Mouse (Mus musculus) MEL-GATA-1-ER (cell line): ENCODE measurements around the gene Themis2.
A peak's percentile ranks its signal among the peaks of the same experiment; 100 is the strongest.
"Not testable (repeated sequence)": the region's sequence is repeated elsewhere in the genome, so short reads cannot be mapped to it uniquely, and the experiment has no call there.

ENCODE experiments used
- DNase-seq: peaks from one replicate; pipeline ENCODE4 v3.0.0-alpha.2; 2012; ENCODE audit warnings: low read depth; ENCODE audit errors: extremely low read depth

The Themis2 gene

GRCm38 (mm10) chr4:132799845-132800244 lies 3.7 kb upstream of the Themis2 start:
- DNase-seq = no peak

DNA sequence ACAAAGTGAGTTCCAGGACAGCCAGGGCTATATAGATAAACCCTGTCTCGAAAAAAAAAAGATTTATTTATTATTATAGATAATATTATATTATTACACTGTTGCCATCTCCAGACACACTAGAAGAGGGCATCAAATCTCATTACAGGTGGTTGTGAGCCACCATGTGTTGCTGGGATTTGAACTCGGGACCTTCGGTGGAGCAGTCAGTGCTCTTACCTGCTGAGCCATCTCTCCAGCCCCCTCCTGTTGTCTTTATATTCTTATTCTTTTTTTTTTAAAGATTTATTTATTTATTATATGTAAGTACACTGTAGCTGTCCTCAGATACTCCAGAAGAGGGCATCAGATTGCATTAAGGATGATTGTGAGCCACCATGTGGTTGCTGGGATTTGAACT lies 2.5 kb upstream of the Themis2 start:
- not testable (repeated sequence) for DNase-seq

GRCm38 (mm10) chr4:132798028-132798427 lies 1.8 kb upstream of the Themis2 start:
- DNase-seq = no peak

- DNase-seq = no peak
These were observed 1.3 kb upstream of the Themis2 start for GRCm38 (mm10) chr4:132797461-132797860.

- DNase-seq = no peak
These were observed 1.0 kb downstream of the Themis2 start for GRCm38 (mm10) chr4:132795171-132795570.

- no peak for DNase-seq
These were observed 1.4 kb downstream of the Themis2 start for GRCm38 (mm10) chr4:132794760-132795159.

DNA sequence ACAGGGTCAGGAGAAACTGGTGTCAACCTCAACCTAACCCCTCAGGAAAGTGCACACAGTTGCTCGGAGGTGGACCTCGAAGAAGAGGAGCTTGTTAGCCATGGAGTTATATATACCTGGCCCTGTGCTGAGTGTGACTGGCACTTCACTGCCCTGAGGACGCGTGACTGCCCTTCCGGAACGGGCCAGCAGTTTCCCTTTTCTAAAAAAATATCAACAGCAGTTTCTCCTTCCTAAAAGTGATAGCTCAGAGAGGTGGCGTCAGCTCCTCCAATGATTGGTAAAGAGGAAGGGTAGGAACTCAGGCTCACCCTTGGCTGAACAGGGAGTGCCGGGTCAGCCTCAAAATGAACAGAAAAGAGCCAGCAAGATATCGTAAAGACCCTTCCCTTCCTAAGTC lies 2.2 kb downstream of the Themis2 start:
- DNase-seq = no peak

DNA sequence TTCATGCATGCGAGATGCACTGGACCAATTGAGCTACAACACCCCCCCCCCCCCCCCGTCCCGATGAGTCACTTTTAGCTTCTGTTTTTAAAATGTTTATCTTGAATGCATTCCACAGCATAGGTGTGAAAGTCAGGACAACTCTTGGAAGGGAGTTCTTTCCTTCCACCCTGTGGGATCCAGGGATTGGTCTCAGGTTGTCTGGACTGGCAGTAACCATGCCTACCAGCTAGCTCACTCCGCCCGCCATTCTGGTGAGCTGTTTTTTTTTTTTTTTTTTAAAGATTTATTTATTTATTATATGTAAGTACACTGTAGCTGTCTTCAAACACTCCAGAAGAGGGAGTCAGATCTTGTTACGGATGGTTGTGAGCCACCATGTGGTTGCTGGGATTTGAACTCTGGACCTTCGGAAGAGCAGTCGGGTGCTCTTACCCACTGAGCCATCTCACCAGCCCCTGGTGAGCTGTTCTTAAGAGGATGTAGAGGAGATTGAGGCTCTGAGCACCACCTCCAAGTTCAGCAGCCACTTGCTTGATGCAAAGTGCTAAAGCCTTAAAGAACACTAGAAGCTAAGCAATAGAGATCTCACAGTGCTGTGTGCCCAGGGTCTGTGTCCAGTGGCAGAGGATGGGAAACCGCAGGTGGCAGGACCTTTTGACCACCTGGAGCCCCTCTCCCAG lies 2.7 kb downstream of the Themis2 start:
- DNase-seq = not testable (repeated sequence)

DNA sequence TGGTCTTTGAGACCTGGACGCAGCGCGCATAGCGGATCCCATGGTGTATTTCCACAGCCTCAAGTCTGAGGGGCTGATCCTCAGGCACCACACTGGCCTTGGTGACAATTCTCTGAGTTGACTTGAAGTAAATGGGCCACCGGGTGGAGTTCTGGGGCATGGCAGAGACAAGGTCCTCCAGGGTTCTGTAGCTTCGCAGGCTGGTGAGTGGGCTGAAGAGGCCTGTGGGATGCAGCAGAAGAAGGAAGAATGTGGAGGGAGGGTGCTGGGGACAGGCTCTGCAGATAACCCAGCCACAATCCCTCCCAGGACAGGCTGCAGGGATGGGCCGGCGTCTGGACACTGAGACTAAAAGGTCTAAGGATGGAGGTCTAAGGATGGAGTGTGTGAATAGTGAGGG lies 6.5 kb downstream of the Themis2 start:
- no peak for DNase-seq

DNA sequence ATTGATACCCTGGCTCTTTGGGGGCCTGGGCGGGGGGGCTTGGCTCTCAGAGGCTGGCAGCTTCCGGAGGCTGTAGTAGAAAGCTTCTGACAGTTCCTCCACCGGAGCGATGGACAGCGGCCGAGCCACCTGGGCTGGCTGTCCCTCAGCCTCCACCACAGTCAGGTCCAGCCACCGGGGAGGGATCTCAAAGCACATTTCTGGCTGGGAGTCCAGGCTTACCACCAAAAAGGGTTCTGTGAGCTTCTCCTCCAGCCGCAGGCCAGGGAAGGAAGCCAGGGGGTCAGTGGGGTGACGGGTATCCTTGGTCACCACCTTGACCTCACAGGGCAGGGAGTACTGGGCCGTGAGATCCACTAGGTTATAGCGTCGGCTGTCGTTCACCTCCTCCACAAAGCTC lies 11.0 kb downstream of the Themis2 start:
- no peak for DNase-seq

DNA sequence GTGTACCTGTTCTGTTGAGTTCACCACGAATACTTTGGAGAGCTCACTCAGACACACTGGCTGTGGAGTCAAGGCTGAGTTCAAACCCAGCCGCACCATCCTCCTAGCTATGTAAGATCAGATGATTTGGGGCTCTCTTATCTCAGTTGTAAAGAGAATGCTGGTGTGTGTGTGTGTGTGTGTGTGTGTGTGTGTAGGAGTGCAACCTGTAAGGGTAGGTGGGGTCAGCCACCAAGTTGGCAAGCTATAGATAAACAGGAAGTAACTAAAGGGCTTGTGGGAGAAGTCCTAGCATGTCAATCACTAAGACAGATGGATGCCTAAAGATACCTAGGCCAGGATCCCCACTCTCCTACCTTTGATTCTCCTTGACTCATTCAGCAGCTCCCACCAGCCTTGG lies 12.5 kb downstream of the Themis2 start:
- DNase-seq = no peak

DNA sequence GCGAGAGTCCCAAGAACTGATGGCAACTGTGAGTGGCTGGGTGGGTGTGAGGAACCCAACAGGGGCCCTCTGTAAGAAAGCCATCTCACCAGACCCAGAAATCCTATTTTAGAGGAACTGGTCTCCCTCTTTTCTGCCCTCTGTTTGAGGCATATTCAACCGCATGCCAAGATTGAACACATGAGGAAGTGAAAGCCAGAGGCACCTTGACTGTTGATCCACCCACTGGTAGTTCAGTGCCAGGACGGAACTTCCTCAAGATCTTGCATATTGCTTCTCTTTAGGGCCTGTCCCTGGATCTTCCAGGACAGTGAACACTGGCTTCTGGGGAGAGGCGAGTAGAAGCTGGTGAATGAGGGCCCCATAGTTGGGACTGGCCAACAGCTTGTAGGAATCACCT lies 15.9 kb downstream of the Themis2 start:
- no peak for DNase-seq

DNA sequence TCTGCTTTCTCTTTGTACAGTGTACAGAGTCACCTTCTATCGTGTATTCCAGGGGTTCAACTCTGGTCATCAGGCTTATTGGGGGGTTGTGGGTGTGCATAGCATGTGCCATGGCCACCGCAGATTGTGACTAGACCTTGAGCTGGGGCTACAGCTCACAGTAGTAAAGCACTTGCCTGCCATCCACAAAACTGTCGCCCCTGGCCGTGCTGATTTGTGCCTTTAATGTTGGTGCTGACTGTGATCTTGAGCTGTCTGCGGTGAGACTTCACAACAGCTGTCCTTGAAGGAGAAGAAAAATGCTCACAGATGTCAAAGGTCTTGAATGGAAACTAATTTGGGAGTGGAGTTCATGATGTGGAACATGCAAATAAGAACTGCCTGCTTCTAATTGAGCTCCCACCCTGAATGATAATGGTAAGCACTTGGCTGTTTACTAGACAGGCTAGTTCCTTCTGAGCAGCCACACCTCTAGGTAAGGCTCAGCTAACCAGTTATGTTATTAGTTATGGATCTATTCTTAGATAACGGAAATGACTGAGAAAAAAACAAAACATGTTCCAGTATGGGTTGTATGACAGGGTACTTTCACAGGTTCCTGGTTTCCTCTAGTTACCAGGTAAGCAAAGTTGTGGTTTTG lies 17.5 kb downstream of the Themis2 start:
- no peak for DNase-seq

DNA sequence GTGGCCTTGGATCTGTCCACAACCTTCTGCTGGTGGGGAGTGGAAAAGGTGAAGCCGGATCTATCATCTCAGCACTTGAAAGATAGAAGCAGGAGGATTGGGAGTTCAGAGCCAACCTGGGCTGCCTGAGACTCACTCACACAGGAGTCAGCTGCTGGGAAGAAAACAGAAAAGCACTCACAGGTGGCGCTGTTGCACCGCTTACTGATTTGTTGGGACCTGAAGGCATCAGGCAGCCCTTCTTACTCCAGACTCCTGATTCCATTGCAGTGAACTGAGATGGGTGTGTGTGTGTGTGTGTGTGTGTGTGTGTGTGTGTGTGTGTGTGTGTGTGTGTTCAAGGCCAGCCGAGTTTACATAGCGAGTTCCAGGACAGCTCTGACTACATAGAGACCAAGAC lies 19.4 kb downstream of the Themis2 start:
- DNase-seq = no peak

- DNase-seq = no peak
These were observed 21.3 kb downstream of the Themis2 start for GRCm38 (mm10) chr4:132774905-132775304.

- no peak for DNase-seq
These were observed 24.4 kb downstream of the Themis2 start for GRCm38 (mm10) chr4:132771776-132772175.

GRCm38 (mm10) chr4:132767914-132768876 lies 28.0 kb downstream of the Themis2 start, which contains the start of gene Rpa2:
Rpa2 (plus strand) TSS chr4:132768332.
- peak; percentile 100 for DNase-seq

GRCm38 (mm10) chr4:132763125-132763524 lies 33.1 kb downstream of the Themis2 start:
- not testable (repeated sequence) for DNase-seq

- no peak for DNase-seq
These were observed 33.6 kb downstream of the Themis2 start for GRCm38 (mm10) chr4:132762602-132763001.

DNA sequence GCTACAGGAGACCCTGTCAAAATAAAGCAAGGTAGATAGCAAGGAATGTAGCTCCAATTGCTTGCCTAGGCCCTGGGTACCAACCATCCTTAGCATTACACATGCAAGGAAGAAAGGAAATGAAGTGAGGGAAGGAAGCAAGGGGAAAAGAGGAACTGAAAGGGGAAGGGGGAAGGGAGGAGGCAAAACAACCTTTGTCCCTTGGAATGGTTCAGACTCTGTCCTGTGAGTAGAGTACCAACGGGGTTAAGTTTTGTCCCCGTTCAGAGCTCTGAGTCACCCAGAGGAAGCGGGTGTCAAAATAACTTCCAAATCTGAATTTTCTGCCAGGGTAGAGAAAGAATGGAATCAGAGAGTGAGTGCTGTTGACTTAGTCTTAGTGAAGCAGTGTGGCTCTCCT lies 35.9 kb downstream of the Themis2 start:
- DNase-seq = no peak

DNA sequence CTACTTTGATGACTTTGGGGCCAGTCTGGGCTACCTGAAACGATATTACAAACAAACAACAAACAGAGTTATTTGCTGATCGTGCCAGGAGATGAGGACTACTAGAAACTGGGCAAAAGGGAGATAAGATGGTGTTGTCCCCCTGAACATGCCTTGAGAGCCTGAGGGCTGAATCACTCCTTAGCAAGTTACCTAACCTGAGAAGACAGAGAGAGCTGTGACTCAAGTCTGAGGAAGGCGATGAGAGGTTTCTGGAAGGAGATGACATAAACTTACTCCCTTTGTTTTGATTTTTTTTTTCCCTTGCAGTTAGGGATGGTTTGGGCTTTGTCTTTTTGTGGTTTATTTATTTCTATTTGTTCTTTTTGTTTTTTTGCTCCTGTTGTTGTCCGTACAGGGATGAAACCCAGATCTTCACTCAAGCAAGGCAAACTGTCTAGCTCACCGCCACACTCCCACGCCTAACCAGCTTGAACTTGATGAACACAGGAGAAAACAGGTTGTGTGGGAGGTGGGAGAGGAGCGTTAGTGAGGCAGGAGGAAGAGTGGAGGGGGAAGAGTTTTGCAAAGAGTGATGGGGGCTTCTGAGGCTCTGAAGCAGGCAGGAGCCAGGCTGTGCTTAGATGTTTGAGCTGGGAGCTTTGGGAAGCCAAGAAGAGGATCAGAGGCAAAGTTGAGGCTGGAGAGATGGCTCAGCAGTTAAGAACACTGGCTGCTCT lies 38.4 kb downstream of the Themis2 start:
- DNase-seq = no peak
